Mouse (Mus musculus) liver, postnatal 0 days (tissue): ENCODE data around the gene Smim26. TPM values are rescaled to one million over a fixed set of nuclear protein-coding genes. Genes with fewer than 3 reads are reported as not detected.

Experiments
- ATAC-seq: fragments of 200-750 bp; cut with Nextera tagmentation; 2 replicates; pipeline ENCODE4 v1.8.0; 2017; ENCODE audit warnings: mild to moderate bottlenecking, moderate library complexity
- DNase-seq: peaks from one replicate; pipeline ENCODE4 v3.0.0-alpha.2; 2016
- H3K27ac ChIP-seq: fragments of 300-500 bp; sonication (generic); 2 replicates; pipeline ENCODE4 v1.5.1; 2014; ENCODE audit warnings: antibody characterized with exemption, moderate library complexity, mild to moderate bottlenecking, low read depth
- H3K27me3 ChIP-seq: fragments of 300-500 bp; sonication (generic); 2 replicates; pipeline ENCODE4 v1.6.1; 2014; ENCODE audit warnings: low read length, control low read depth, mixed read lengths; ENCODE audit not compliant: insufficient read depth
- H3K36me3 ChIP-seq: fragments of 300-500 bp; sonication (generic); replicated peaks from 2 replicates; pipeline ENCODE4 v1.6.1; 2014; ENCODE audit warnings: mild to moderate bottlenecking, control low read depth, low read length, moderate library complexity, mixed read lengths; ENCODE audit not compliant: insufficient read depth
- H3K4me1 ChIP-seq: fragments of 300-500 bp; sonication (generic); 2 replicates; pipeline ENCODE4 v1.6.1; 2014; ENCODE audit warnings: antibody characterized with exemption, mild to moderate bottlenecking, control low read depth; ENCODE audit not compliant: insufficient read depth
- H3K4me2 ChIP-seq: fragments of 300-500 bp; sonication (generic); 2 replicates; pipeline ENCODE4 v1.6.1; 2014; ENCODE audit warnings: low read depth, mild to moderate bottlenecking, low read length, moderate library complexity, mixed read lengths
- H3K4me3 ChIP-seq: fragments of 300-500 bp; sonication (generic); 2 replicates; pipeline ENCODE4 v1.5.1; 2014; ENCODE audit warnings: low read depth, low read length
- H3K9ac ChIP-seq: fragments of 300-500 bp; sonication (generic); replicated peaks from 2 replicates; pipeline ENCODE4 v1.6.1; 2014; ENCODE audit warnings: mild to moderate bottlenecking, moderate library complexity
- H3K9me3 ChIP-seq: fragments of 300-500 bp; sonication (generic); 2 replicates; pipeline ENCODE4 v1.6.1; 2016; ENCODE audit warnings: mild to moderate bottlenecking, control low read depth, low read length, mixed read lengths
- CTCF ChIP-seq: sonication (generic); IDR thresholded peaks from 2 replicates; pipeline ENCODE4 v1.5.1; 2016; ENCODE audit warnings: antibody characterized with exemption, low read depth
- EP300 ChIP-seq: IDR thresholded peaks from 2 replicates; pipeline ENCODE4 v1.6.1; 2016; ENCODE audit warnings: antibody characterized with exemption, low read depth, mild to moderate bottlenecking
- WGBS: fragments of 180-500 bp; shearing (Covaris S2); extraction: QIAGEN DNeasy Blood & Tissue Kit; methylation state at CpG from one replicate; pipeline ENCODE4 v1.1.7; 2014; ENCODE audit not compliant: insufficient replicate concordance; 5-methylcytosine and 5-hydroxymethylcytosine counted together
- polyA plus RNA-seq: library from polyadenylated mRNA; unstranded; fragments of >200 nt; fragmentation: Nextera tagmentation; extraction: Ambion mirVana; gene quantifications from 2 replicates; pipeline ENCODE4 v1.2.1, GENCODE M21; 2015

Smim26 gene
- polyA plus RNA-seq: 35.6 and 39.6 TPM in 2 replicates

DNA sequence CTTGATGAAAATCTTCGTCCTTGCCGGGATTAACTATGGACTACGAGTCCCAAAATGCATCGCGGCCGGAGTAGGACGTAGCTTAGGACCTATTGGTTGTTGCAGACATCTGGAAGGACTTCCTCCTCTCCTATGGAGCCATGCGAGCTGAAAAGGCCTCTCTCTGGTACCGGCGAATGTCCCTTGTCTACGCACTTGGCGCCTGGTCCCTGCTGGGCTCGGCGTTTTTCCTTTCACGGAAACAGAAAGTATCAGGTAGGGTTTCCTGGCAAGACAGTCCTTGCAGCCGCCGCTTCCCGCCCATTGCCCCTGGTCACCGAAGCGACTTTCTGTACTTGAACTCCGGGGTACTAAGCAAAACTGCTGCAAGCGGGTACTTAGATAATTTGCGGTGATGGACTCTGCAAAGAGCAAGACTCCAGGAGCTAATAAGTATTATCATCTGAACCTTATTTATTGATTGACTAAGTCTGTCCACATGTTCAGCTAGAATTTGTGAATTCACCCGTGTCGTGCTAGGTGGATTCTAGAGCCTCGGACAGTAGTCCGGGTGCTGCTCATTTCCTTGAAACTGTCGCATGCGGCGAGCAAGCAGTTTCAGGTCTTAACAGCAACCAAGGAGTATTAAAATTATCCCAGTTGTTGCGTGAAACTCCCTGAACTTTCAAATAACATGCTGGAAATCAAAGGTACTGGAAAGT, at the start of gene Smim26:
TSS of gene Smim26 (plus strand) at position 104 of the 701 bp plus-strand sequence.
- H3K4me3 ChIP-seq: peak within 1 kb of the TSS; percentile 67
- ATAC-seq: peak; percentile 95

DNA sequence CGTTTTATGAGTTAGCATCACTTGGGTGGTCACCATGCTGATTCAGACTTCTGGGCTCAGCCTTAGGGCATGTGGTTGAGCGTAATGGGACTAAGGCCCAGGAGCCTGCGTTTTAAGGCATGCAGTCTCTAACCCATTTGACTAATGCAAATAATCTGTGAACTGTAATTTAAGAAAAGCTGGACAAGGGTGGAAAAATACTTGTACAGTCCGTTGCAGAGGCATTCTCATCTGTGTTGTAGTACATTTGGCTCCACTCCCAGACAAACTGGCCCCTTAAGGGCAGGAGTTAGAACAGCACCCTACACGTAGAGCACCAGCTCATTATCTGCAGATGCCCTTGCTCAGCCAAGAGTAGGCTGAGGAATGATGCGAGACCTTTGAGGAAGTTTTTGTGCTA, 49.2 kb upstream of the Smim26 start:
- peaks cover 21% of the 10 kb centered on the region for H3K36me3 ChIP-seq
- no peak overlapping the region for H3K4me2 ChIP-seq
- no peaks in the 10 kb centered on the region for H3K4me1 ChIP-seq
- ATAC-seq (no peak), DNase-seq (no peak)
- no peak for TF ChIP-seq EP300
- TF ChIP-seq CTCF: no peak
- no peak overlapping the region for H3K9ac ChIP-seq
- H3K4me3 ChIP-seq: no peak overlapping the region
- no peaks in the 10 kb centered on the region for H3K27me3 ChIP-seq
- 73% methylated on average over 6 of the region's 6 CpGs for WGBS
- no peak overlapping the region for H3K27ac ChIP-seq
- no peaks in the 10 kb centered on the region for H3K9me3 ChIP-seq

More for the DNA sequence above, at the start of gene Smim26:
- H3K4me2 ChIP-seq: peak within 1 kb of the TSS; percentile 83
- no peaks in the 10 kb centered on the region for H3K9me3 ChIP-seq
- peak within 1 kb of the TSS; percentile 71 for H3K9ac ChIP-seq
- 1% methylated on average over 31 of the region's 31 CpGs for WGBS
- TF ChIP-seq EP300: no peak
- TF ChIP-seq CTCF: no peak
- DNase-seq: peak; percentile 77
- peaks cover 12% of the 10 kb centered on the region for H3K36me3 ChIP-seq
- 0 out of 2 replicates have a peak, but pooled peaks cover 7% of the 10 kb centered on the region for H3K4me1 ChIP-seq
- H3K27ac ChIP-seq: peak within 1 kb of the TSS; percentile 34; the same call in 1 of the 2 replicates
- no peaks in the 10 kb centered on the region for H3K27me3 ChIP-seq

DNA sequence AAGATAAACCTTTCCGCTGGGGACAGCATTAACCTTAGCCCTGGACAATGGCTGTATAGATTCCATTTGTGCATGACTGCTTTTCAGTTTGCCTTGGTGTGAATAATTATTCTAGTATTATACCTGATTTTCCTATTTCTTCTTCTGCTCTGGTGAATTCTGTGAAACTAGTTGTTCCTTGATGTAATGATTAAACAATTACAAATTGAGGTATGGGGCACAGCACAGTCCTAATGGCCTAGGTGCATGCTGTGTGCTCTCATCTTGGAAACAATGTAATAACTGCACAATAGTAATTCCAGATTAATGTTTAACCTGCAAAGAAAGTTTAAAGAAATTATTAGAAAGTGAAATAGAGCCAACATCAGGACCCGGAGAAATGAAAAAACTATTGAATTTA, 48.8 kb upstream of the Smim26 start:
- Histone ChIP-seq H3K27me3 (no peaks in the 10 kb centered on the region), H3K9ac (no peak overlapping the region), H3K27ac (no peak overlapping the region), H3K4me2 (no peak overlapping the region), H3K36me3 (peaks cover 17% of the 10 kb centered on the region), H3K4me1 (no peaks in the 10 kb centered on the region), H3K4me3 (no peak overlapping the region), H3K9me3 (no peaks in the 10 kb centered on the region)
- no peak for ATAC-seq
- no peak for TF ChIP-seq CTCF
- TF ChIP-seq EP300: no peak
- WGBS: 79% methylated on average over 2 of the region's 2 CpGs
- DNase-seq: no peak

DNA sequence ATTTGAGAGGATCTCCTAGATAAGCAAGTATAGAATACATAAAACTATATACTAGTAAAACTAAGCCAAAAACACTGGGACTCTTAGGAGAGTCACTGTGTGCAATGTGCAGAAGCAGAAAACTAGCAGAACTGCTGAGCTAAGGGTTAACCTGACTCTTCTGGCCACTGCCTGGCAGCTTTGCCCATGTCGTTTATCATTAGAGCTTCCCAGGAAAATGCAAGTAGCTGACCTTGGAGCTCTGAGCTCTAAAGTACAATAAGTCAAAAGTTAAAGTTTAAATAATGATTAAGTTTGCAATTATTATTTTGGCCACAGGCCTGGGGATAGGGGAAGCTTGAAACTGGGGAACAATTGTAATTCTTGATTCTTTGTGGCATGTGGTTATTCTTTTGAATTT, 48.4 kb upstream of the Smim26 start:
- no peak overlapping the region for H3K4me2 ChIP-seq
- WGBS: 41% methylated on average over 1 of the region's 1 CpGs
- no peak overlapping the region for H3K4me3 ChIP-seq
- no peak for TF ChIP-seq CTCF
- TF ChIP-seq EP300: no peak
- ATAC-seq (no peak), DNase-seq (no peak)
- H3K4me1 ChIP-seq: peaks cover under 1% of the 10 kb centered on the region; the same call in 1 of the 2 replicates
- H3K36me3 ChIP-seq: peaks cover 16% of the 10 kb centered on the region
- H3K27me3 ChIP-seq: no peaks in the 10 kb centered on the region
- H3K9me3 ChIP-seq: no peaks in the 10 kb centered on the region
- no peak overlapping the region for H3K9ac ChIP-seq
- no peak overlapping the region for H3K27ac ChIP-seq

DNA sequence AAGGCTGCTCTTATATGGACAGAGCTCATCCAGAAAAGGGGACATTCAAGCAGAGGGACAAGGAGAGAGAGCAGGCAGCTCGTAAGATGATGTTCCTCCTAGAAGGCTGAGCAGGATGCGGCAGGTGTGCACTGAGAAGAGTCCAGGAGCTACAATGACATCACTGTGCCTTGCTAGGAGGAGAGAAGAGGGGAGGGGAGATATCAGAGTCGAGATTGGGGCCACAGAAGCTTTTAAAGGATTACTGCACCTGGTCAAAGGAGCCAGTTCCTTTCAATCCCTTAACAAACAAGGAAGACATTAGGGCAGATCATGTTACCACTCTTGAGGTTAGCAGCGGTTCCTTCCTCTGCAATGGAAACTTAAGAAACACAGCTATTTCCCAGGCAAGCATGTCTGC, 46.3 kb upstream of the Smim26 start:
- no peaks in the 10 kb centered on the region for H3K27me3 ChIP-seq
- no peaks in the 10 kb centered on the region for H3K9me3 ChIP-seq
- WGBS: 69% methylated on average over 4 of the region's 4 CpGs
- no peak overlapping the region for H3K4me3 ChIP-seq
- peaks cover 2% of the 10 kb centered on the region; the same call in 1 of the 2 replicates for H3K4me1 ChIP-seq
- ATAC-seq (no peak), DNase-seq (no peak)
- peaks cover 5% of the 10 kb centered on the region for H3K36me3 ChIP-seq
- no peak overlapping the region for H3K4me2 ChIP-seq
- TF ChIP-seq EP300: no peak
- no peak for TF ChIP-seq CTCF
- H3K27ac ChIP-seq: no peak overlapping the region
- H3K9ac ChIP-seq: no peak overlapping the region

DNA sequence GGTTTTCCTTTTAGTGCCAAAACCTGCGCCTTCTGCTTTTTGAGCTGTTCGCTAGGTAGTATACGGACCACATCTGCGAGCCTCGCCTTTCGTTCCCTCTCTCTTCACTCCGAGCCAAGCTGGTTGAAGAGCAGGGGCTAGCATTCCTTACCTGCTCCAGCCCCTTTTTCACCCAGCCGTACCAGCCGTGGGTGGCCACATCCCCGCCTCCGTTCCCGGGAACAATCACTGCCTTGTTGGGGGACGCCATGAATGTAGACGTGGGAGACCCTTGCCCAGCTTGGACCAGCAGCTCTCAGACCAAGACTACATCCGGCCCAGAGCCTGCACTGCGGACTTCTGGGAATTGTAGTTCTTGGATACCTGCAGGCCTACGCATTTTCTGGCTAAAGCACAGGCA, 43.3 kb upstream of the Smim26 start, which contains the start of gene Rbbp9:
TSS of gene Rbbp9 (minus strand) at position 341 of the 400 bp plus-strand sequence.
- peak within 1 kb of the TSS; percentile 81 for H3K9ac ChIP-seq
- ATAC-seq: peak; percentile 82
- WGBS: under 1% methylated on average over 17 of the region's 17 CpGs
- H3K27me3 ChIP-seq: no peaks in the 10 kb centered on the region
- peaks cover 6% of the 10 kb centered on the region for H3K4me1 ChIP-seq
- 0 out of 2 replicates have a peak within 1 kb of the TSS, but pooled peaks have one; percentile 16 for H3K27ac ChIP-seq
- no peak for TF ChIP-seq CTCF
- no peak for TF ChIP-seq EP300
- H3K36me3 ChIP-seq: no peaks in the 10 kb centered on the region
- H3K9me3 ChIP-seq: no peaks in the 10 kb centered on the region
- DNase-seq: peak; percentile 56
- peak within 1 kb of the TSS; percentile 89 for H3K4me2 ChIP-seq
- peak within 1 kb of the TSS; percentile 78 for H3K4me3 ChIP-seq

DNA sequence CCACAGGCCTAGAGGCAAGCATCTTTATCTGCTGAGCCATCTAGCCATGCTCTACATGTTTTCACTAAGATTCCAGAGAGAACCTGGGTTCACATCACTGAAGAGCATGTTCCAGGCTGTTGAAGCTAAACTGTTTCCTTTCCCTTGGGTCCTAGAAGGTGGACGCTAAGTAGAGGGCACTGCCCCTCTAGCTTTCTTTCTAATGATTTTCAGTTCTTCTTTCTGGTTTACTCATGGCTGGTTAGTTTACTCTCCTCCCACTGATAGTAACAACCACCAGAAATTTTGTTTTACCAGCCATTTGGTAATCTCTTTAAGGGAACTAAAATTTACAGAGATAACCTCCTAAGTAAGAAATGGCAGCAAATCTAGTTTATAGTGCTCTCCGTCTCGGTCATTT, 39.9 kb upstream of the Smim26 start:
- DNase-seq (no peak), ATAC-seq (no peak)
- Histone ChIP-seq H3K9me3 (no peaks in the 10 kb centered on the region), H3K4me1 (peaks cover 14% of the 10 kb centered on the region), H3K36me3 (no peaks in the 10 kb centered on the region), H3K27me3 (no peaks in the 10 kb centered on the region), H3K27ac (no peak overlapping the region), H3K4me2 (no peak overlapping the region), H3K4me3 (no peak overlapping the region), H3K9ac (no peak overlapping the region)
- TF ChIP-seq EP300 (no peak), CTCF (no peak)
- 89% methylated on average over 3 of the region's 3 CpGs for WGBS
